Mouse (Mus musculus) thymus, adult 2 months (tissue): Measurements from ENCODE around the gene Tmem253.

Source experiments
- CTCF ChIP-seq: fragments of 200-500 bp; IDR thresholded peaks from 2 replicates; pipeline ENCODE4 v1.5.1; 2012; ENCODE audit warnings: mild to moderate bottlenecking, control low read depth, low read length, moderate library complexity, borderline replicate concordance; ENCODE audit not compliant: control insufficient read depth, poor library complexity, insufficient read depth; ENCODE audit errors: extremely low read depth
- POLR2A ChIP-seq: fragments of 200-500 bp; IDR thresholded peaks from 2 replicates; pipeline ENCODE4 v1.6.1; 2012; ENCODE audit warnings: mild to moderate bottlenecking, low read length, control low read depth, moderate library complexity; ENCODE audit not compliant: control insufficient read depth, poor library complexity, insufficient read depth; ENCODE audit errors: extremely low read depth

- TF ChIP-seq CTCF, result peak; percentile 31; the same call in 1 of the 2 replicates
- no peak for TF ChIP-seq POLR2A
Measured at GRCm38 (mm10) chr14:52006241-52006640, 9.2 kb upstream of the Tmem253 start.
